Mouse (Mus musculus) stomach, embryonic 16.5 days (tissue): Measurements from ENCODE around the gene Wdr93. TPM values are rescaled to one million over a fixed set of nuclear protein-coding genes. Genes with fewer than 3 reads are reported as not detected.
"Not testable (repeated sequence)": the region's sequence is repeated elsewhere in the genome, so short reads cannot be mapped to it uniquely, and the experiment has no call there.

ENCODE experiments used
- ATAC-seq: fragments of 200-750 bp; cut with Nextera tagmentation; 2 replicates; pipeline ENCODE4 v1.8.0; 2017; ENCODE audit warnings: moderate number of reproducible peaks, moderate TSS enrichment; ENCODE audit not compliant: insufficient read depth, low FRiP score
- H3K27ac ChIP-seq: fragments of 300-500 bp; sonication (generic); 2 replicates; pipeline ENCODE4 v1.5.1; 2014; ENCODE audit warnings: low read length
- H3K27me3 ChIP-seq: fragments of 300-500 bp; sonication (generic); 2 replicates; pipeline ENCODE4 v1.6.1; 2014; ENCODE audit warnings: low read length, control low read depth, mixed read lengths; ENCODE audit not compliant: control insufficient read depth, insufficient read depth
- H3K36me3 ChIP-seq: fragments of 300-500 bp; sonication (generic); 2 replicates; pipeline ENCODE4 v1.6.1; 2014; ENCODE audit warnings: low read length; ENCODE audit not compliant: control insufficient read depth, insufficient read depth
- H3K4me1 ChIP-seq: fragments of 300-500 bp; sonication (generic); 2 replicates; pipeline ENCODE4 v1.6.1; 2014; ENCODE audit warnings: low read length, control low read depth, mixed read lengths; ENCODE audit not compliant: control insufficient read depth, insufficient read depth
- H3K4me2 ChIP-seq: fragments of 300-500 bp; sonication (generic); 2 replicates; pipeline ENCODE4 v1.6.1; 2014; ENCODE audit warnings: low read depth, low read length, mixed read lengths
- H3K4me3 ChIP-seq: fragments of 300-500 bp; sonication (generic); replicated peaks from 2 replicates; pipeline ENCODE4 v1.5.1; 2014; ENCODE audit warnings: mild to moderate bottlenecking, low read length
- H3K9ac ChIP-seq: fragments of 300-500 bp; sonication (generic); 2 replicates; pipeline ENCODE4 v1.6.1; 2014; ENCODE audit warnings: low read length
- H3K9me3 ChIP-seq: fragments of 300-500 bp; sonication (generic); replicated peaks from 2 replicates; pipeline ENCODE4 v1.6.1; 2016; ENCODE audit warnings: low read length, control low read depth; ENCODE audit not compliant: control insufficient read depth
- WGBS: fragments of 180-500 bp; shearing (Covaris S2); extraction: QIAGEN DNeasy Blood & Tissue Kit; methylation state at CpG from one replicate; pipeline ENCODE4 v1.1.7; 2014; 5-methylcytosine and 5-hydroxymethylcytosine counted together
- polyA plus RNA-seq: library from polyadenylated mRNA; unstranded; fragments of >200 nt; fragmentation: Nextera tagmentation; extraction: Ambion mirVana; gene quantifications from 2 replicates; pipeline ENCODE4 v1.2.1, GENCODE M21; 2015

Gene Wdr93
- polyA plus RNA-seq, 1 experiment from 2014 or later = 0.25 TPM

- no peak overlapping the region for H3K9ac ChIP-seq
- WGBS = 22% methylated on average over 6 of the region's 6 CpGs
- peaks cover 7% of the 10 kb centered on the region for H3K27me3 ChIP-seq
- no peaks in the 10 kb centered on the region for H3K36me3 ChIP-seq
- H3K4me3 ChIP-seq = no peak overlapping the region
- no peaks in the 10 kb centered on the region for H3K4me1 ChIP-seq
- no peak overlapping the region for H3K4me2 ChIP-seq
- ATAC-seq = peak; percentile 62; the same call in 1 of the 2 replicates
- no peaks in the 10 kb centered on the region for H3K9me3 ChIP-seq
- no peak overlapping the region for H3K27ac ChIP-seq
Observed at GRCm38 (mm10) chr7:79786295-79786694, 43.3 kb downstream of the Wdr93 start.

- H3K36me3 ChIP-seq, ATAC-seq, H3K9ac ChIP-seq, H3K9me3 ChIP-seq, H3K4me3 ChIP-seq, H3K27ac ChIP-seq, H3K4me1 ChIP-seq, H3K4me2 ChIP-seq: not testable (repeated sequence)
- peaks cover 42% of the 10 kb centered on the region for H3K27me3 ChIP-seq
- 29% methylated on average over 2 of the region's 2 CpGs for WGBS
Observed at GRCm38 (mm10) chr7:79789812-79790211, 46.8 kb downstream of the Wdr93 start.

GRCm38 (mm10) chr7:79792635-79793421 is 49.9 kb downstream of the Wdr93 start:
- Histone ChIP-seq H3K4me2 (peak overlapping the region; percentile 93), H3K4me1 (peaks cover 5% of the 10 kb centered on the region; the same call in 1 of the 2 replicates), H3K27ac (no peak overlapping the region), H3K9ac (peak overlapping the region; percentile 63), H3K27me3 (peaks cover 45% of the 10 kb centered on the region), H3K36me3 (no peaks in the 10 kb centered on the region), H3K4me3 (peak overlapping the region; percentile 54), H3K9me3 (no peaks in the 10 kb centered on the region)
- under 1% methylated on average over 80 of the region's 80 CpGs for WGBS
- ATAC-seq = peak; percentile 21; the same call in 1 of the 2 replicates

GRCm38 (mm10) chr7:79793688-79794087 is 50.7 kb downstream of the Wdr93 start, which contains the start of gene Mesp1:
Gene Mesp1, minus strand, starts transcription at chr7:79793788.
- WGBS = 75% methylated on average over 6 of the region's 6 CpGs
- Histone ChIP-seq H3K4me1 (peaks cover 5% of the 10 kb centered on the region; the same call in 1 of the 2 replicates), H3K27ac (no peak within 1 kb of the TSS), H3K27me3 (peaks cover 45% of the 10 kb centered on the region), H3K9me3 (no peaks in the 10 kb centered on the region), H3K4me2 (peak within 1 kb of the TSS; percentile 93), H3K36me3 (no peaks in the 10 kb centered on the region), H3K9ac (peak within 1 kb of the TSS; percentile 63), H3K4me3 (peak within 1 kb of the TSS; percentile 54)
- no peak for ATAC-seq

- Histone ChIP-seq H3K9me3 (no peaks in the 10 kb centered on the region), H3K4me1 (no peaks in the 10 kb centered on the region), H3K4me3 (no peak overlapping the region), H3K4me2 (no peak overlapping the region), H3K36me3 (no peaks in the 10 kb centered on the region), H3K27me3 (peaks cover 15% of the 10 kb centered on the region), H3K27ac (no peak overlapping the region), H3K9ac (no peak overlapping the region)
- WGBS = 29% methylated on average over 5 of the region's 5 CpGs
- ATAC-seq = no peak
Observed at GRCm38 (mm10) chr7:79798606-79799005, 55.6 kb downstream of the Wdr93 start.

- Histone ChIP-seq H3K27ac (no peak overlapping the region), H3K9me3 (no peaks in the 10 kb centered on the region), H3K4me1 (no peaks in the 10 kb centered on the region), H3K9ac (no peak overlapping the region), H3K4me3 (no peak overlapping the region), H3K27me3 (peaks cover 11% of the 10 kb centered on the region), H3K4me2 (no peak overlapping the region), H3K36me3 (no peaks in the 10 kb centered on the region)
- no peak for ATAC-seq
- WGBS = 2% methylated on average over 8 of the region's 8 CpGs
Observed at GRCm38 (mm10) chr7:79799048-79799447, 56.1 kb downstream of the Wdr93 start.

- H3K4me2 ChIP-seq = no peak overlapping the region
- H3K4me1 ChIP-seq = no peaks in the 10 kb centered on the region
- 74% methylated on average over 6 of the region's 6 CpGs for WGBS
- no peak for ATAC-seq
- H3K36me3 ChIP-seq = no peaks in the 10 kb centered on the region
- no peak overlapping the region for H3K9ac ChIP-seq
- H3K27me3 ChIP-seq = peaks cover 7% of the 10 kb centered on the region; the same call in 1 of the 2 replicates
- H3K27ac ChIP-seq = no peak overlapping the region
- no peak overlapping the region for H3K4me3 ChIP-seq
- H3K9me3 ChIP-seq = no peaks in the 10 kb centered on the region
Observed at GRCm38 (mm10) chr7:79799506-79799905, 56.5 kb downstream of the Wdr93 start.

GRCm38 (mm10) chr7:79800336-79800735 is 57.4 kb downstream of the Wdr93 start:
- H3K4me1 ChIP-seq = no peaks in the 10 kb centered on the region
- WGBS = 68% methylated on average over 4 of the region's 4 CpGs

GRCm38 (mm10) chr7:79801391-79801790 is 58.4 kb downstream of the Wdr93 start:
- WGBS = 67% methylated on average over 11 of the region's 11 CpGs
- no peak for ATAC-seq
- Histone ChIP-seq H3K36me3 (no peaks in the 10 kb centered on the region), H3K4me1 (no peaks in the 10 kb centered on the region), H3K4me3 (no peak overlapping the region), H3K4me2 (no peak overlapping the region), H3K27ac (no peak overlapping the region), H3K27me3 (no peaks in the 10 kb centered on the region), H3K9me3 (no peaks in the 10 kb centered on the region), H3K9ac (no peak overlapping the region)

More at GRCm38 (mm10) chr7:79800336-79800735, 57.4 kb downstream of the Wdr93 start:
- Histone ChIP-seq H3K27me3 (no peaks in the 10 kb centered on the region), H3K27ac (no peak overlapping the region), H3K9ac (no peak overlapping the region), H3K4me2 (no peak overlapping the region), H3K36me3 (no peaks in the 10 kb centered on the region), H3K4me3 (no peak overlapping the region), H3K9me3 (no peaks in the 10 kb centered on the region)
- ATAC-seq = no peak
